Mouse (Mus musculus) midbrain, embryonic 13.5 days (tissue): ENCODE results near the gene Ctf1. TPM values are rescaled to one million over a fixed set of nuclear protein-coding genes. Genes with fewer than 3 reads are reported as not detected.
A peak's percentile ranks its signal among the peaks of the same experiment; 100 is the strongest.

ENCODE experiments used
- ATAC-seq: fragments of 200-750 bp; cut with Nextera tagmentation; 2 replicates; pipeline ENCODE4 v1.8.0; 2017; ENCODE audit warnings: mild to moderate bottlenecking, moderate TSS enrichment, moderate library complexity
- H3K27ac ChIP-seq: fragments of 300-500 bp; sonication (generic); 2 replicates; pipeline ENCODE4 v1.5.1; 2015; ENCODE audit warnings: inconsistent platforms, mild to moderate bottlenecking, moderate library complexity
- H3K27me3 ChIP-seq: fragments of 300-500 bp; sonication (generic); 2 replicates; pipeline ENCODE4 v1.6.1; 2015; ENCODE audit warnings: mild to moderate bottlenecking, inconsistent platforms
- H3K36me3 ChIP-seq: fragments of 300-500 bp; sonication (generic); 2 replicates; pipeline ENCODE4 v1.6.1; 2015; ENCODE audit warnings: mild to moderate bottlenecking, inconsistent platforms
- H3K4me1 ChIP-seq: fragments of 300-500 bp; sonication (generic); replicated peaks from 2 replicates; pipeline ENCODE4 v1.6.1; 2015; ENCODE audit warnings: inconsistent platforms
- H3K4me2 ChIP-seq: fragments of 300-500 bp; sonication (generic); replicated peaks from 2 replicates; pipeline ENCODE4 v1.6.1; 2015; ENCODE audit warnings: moderate library complexity, mild to moderate bottlenecking, inconsistent platforms
- H3K4me3 ChIP-seq: fragments of 300-500 bp; sonication (generic); replicated peaks from 2 replicates; pipeline ENCODE4 v1.5.1; 2015; ENCODE audit warnings: mild to moderate bottlenecking, inconsistent platforms
- H3K9ac ChIP-seq: fragments of 300-500 bp; sonication (generic); replicated peaks from 2 replicates; pipeline ENCODE4 v1.6.1; 2015; ENCODE audit warnings: mild to moderate bottlenecking, inconsistent platforms
- H3K9me3 ChIP-seq: fragments of 300-500 bp; sonication (generic); 2 replicates; pipeline ENCODE4 v1.6.1; 2016; ENCODE audit warnings: mild to moderate bottlenecking, inconsistent platforms
- WGBS: fragments of 180-500 bp; shearing (Covaris S2); methylation state at CpG from one replicate; pipeline ENCODE4 v1.1.7; 2015; 5-methylcytosine and 5-hydroxymethylcytosine counted together
- microRNA counts: library from miRNA; unstranded; fragments of <30 nt; microRNA quantifications from one replicate; lab custom pipeline; 2016
- microRNA-seq: library from miRNA; unstranded; fragments of <30 nt; microRNA quantifications from one replicate; pipeline ENCODE4, GENCODE M21; 2016
- polyA plus RNA-seq: library from polyadenylated mRNA; unstranded; fragments of >200 nt; fragmentation: Nextera tagmentation; extraction: Ambion mirVana; gene quantifications from 2 replicates; pipeline ENCODE4 v1.2.1, GENCODE M21; 2015

The Ctf1 gene
- polyA plus RNA-seq, 1 experiment from 2014 or later = 3.0 TPM

- Histone ChIP-seq H3K4me3 (no peak overlapping the region), H3K4me1 (peaks cover 11% of the 10 kb centered on the region), H3K4me2 (no peak overlapping the region), H3K36me3 (peaks cover 85% of the 10 kb centered on the region), H3K9me3 (no peaks in the 10 kb centered on the region), H3K27me3 (no peaks in the 10 kb centered on the region), H3K27ac (no peak overlapping the region), H3K9ac (no peak overlapping the region)
- WGBS = 94% methylated on average over 4 of the region's 4 CpGs
- no peak for ATAC-seq
Measured at GRCm38 (mm10) chr7:127763642-127764041, 51.1 kb downstream of the Ctf1 start.

GRCm38 (mm10) chr7:127765756-127766155, 53.2 kb downstream of the Ctf1 start:
- WGBS = 93% methylated on average over 2 of the region's 2 CpGs
- ATAC-seq = no peak

GRCm38 (mm10) chr7:127766851-127767609, 54.5 kb downstream of the Ctf1 start:
- Histone ChIP-seq H3K27me3 (no peaks in the 10 kb centered on the region), H3K9me3 (no peaks in the 10 kb centered on the region), H3K4me1 (peaks cover 31% of the 10 kb centered on the region), H3K4me2 (no peak overlapping the region), H3K4me3 (no peak overlapping the region), H3K9ac (no peak overlapping the region), H3K36me3 (peaks cover 62% of the 10 kb centered on the region), H3K27ac (no peak overlapping the region)
- WGBS = 88% methylated on average over 17 of the region's 17 CpGs
- ATAC-seq = no peak

More at GRCm38 (mm10) chr7:127765756-127766155, 53.2 kb downstream of the Ctf1 start:
- Histone ChIP-seq H3K9ac (no peak overlapping the region), H3K4me1 (peaks cover 29% of the 10 kb centered on the region), H3K4me3 (no peak overlapping the region), H3K4me2 (no peak overlapping the region), H3K27ac (no peak overlapping the region), H3K9me3 (no peaks in the 10 kb centered on the region), H3K27me3 (no peaks in the 10 kb centered on the region), H3K36me3 (peaks cover 73% of the 10 kb centered on the region)

MicroRNA genes within 50 kb of the gene (microRNA counts, 519-probe panel; counts per million panel counts)
- microRNA mmu-miR-762 (lab: Ali Mortazavi, UCI) = 110 counts per million, percentile 56 among the panel's probes with 10 or more counts

Small RNA genes lying within 50 kb of the gene (microRNA-seq; reads per million reads assigned to microRNA genes)
- gene Mir762 = not detected

Other genes with a start within 250 kb of the Ctf1 start
- gene Fbrs, start 233.5 kb upstream of the Ctf1 start, polyA plus RNA-seq = 11.7 and 14.9 TPM in 2 replicates
- 50.3 and 68.8 TPM in 2 replicates for gene Srcap, start 200.8 kb upstream of the Ctf1 start, polyA plus RNA-seq
- gene Gm42715, start 193.2 kb upstream of the Ctf1 start, polyA plus RNA-seq = 20.6 and 21.0 TPM in 2 replicates
- 6.3 and 8.3 TPM in 2 replicates for gene Tmem265, start 151.3 kb upstream of the Ctf1 start, polyA plus RNA-seq
- gene Phkg2, start 139.4 kb upstream of the Ctf1 start, polyA plus RNA-seq = 59.4 and 63.2 TPM in 2 replicates
- 13.0 and 14.5 TPM in 2 replicates for gene Ccdc189, start 124.1 kb upstream of the Ctf1 start, polyA plus RNA-seq
- gene Rnf40, start 124.0 kb upstream of the Ctf1 start, polyA plus RNA-seq = 53.3 and 54.4 TPM in 2 replicates
- gene Zfp629, start 96.9 kb upstream of the Ctf1 start, polyA plus RNA-seq = 30.8 and 32.5 TPM in 2 replicates
- 39.2 and 52.2 TPM in 2 replicates for gene Bcl7c, start 3.8 kb upstream of the Ctf1 start, polyA plus RNA-seq
- 0.14 and 0.17 TPM in 2 replicates for gene Ctf2, start 19.4 kb downstream of the Ctf1 start, polyA plus RNA-seq
- 10.6 and 11.6 TPM in 2 replicates for gene Fbxl19, start 31.8 kb downstream of the Ctf1 start, polyA plus RNA-seq
- gene Orai3, start 57.1 kb downstream of the Ctf1 start, polyA plus RNA-seq = 5.9 and 6.1 TPM in 2 replicates
- gene Setd1a, start 63.9 kb downstream of the Ctf1 start, polyA plus RNA-seq = 19.7 and 22.7 TPM in 2 replicates
- not detected in 2 replicates for gene Gm49388, start 72.9 kb downstream of the Ctf1 start, polyA plus RNA-seq
- gene Hsd3b7, start 87.9 kb downstream of the Ctf1 start, polyA plus RNA-seq = 8.6 and 9.2 TPM in 2 replicates
- 15.6 and 24.1 TPM in 2 replicates for gene Stx4a, start 111.6 kb downstream of the Ctf1 start, polyA plus RNA-seq
- 33.3 and 34.2 TPM in 2 replicates for gene Stx1b, start 111.8 kb downstream of the Ctf1 start, polyA plus RNA-seq
- gene Zfp646, start 163.5 kb downstream of the Ctf1 start, polyA plus RNA-seq = 13.6 and 16.0 TPM in 2 replicates
- 41.9 and 45.6 TPM in 2 replicates for gene Zfp668, start 164.1 kb downstream of the Ctf1 start, polyA plus RNA-seq
- gene Prss53, start 178.2 kb downstream of the Ctf1 start, polyA plus RNA-seq = 0.53 and 1.0 TPM in 2 replicates
- gene Gm21974, start 182.7 kb downstream of the Ctf1 start, polyA plus RNA-seq = not detected in 2 replicates
- gene Vkorc1, start 182.9 kb downstream of the Ctf1 start, polyA plus RNA-seq = 51.9 and 54.9 TPM in 2 replicates
- gene Bckdk, start 191.3 kb downstream of the Ctf1 start, polyA plus RNA-seq = 74.7 and 74.8 TPM in 2 replicates
- 51.0 and 56.0 TPM in 2 replicates for gene Kat8, start 199.8 kb downstream of the Ctf1 start, polyA plus RNA-seq
- 0.20 and 0.35 TPM in 2 replicates for gene Prss8, start 217.4 kb downstream of the Ctf1 start, polyA plus RNA-seq
- gene Prss36, start 234.0 kb downstream of the Ctf1 start, polyA plus RNA-seq = 11.8 and 12.7 TPM in 2 replicates